Mouse (Mus musculus) CD4-positive naive resting alpha-beta T cell, adult 76 days (primary cell): ENCODE measurements around the gene Utp11. TPM values are rescaled to one million over a fixed set of nuclear protein-coding genes. Genes with fewer than 3 reads are reported as not detected.

ENCODE experiments used
- total RNA-seq: library from RNA; stranded (reverse); gene quantifications from one replicate; pipeline ENCODE4 v1.2.4, GENCODE M21; 2023

Utp11 gene
- 20.9 TPM for total RNA-seq

GRCm38 (mm10) chr4:124693135-124693894 is at the start of gene Utp11:
TSS of gene Utp11 (minus strand) at chr4:124693600.

GRCm38 (mm10) chr4:124741376-124742343 is 48.3 kb upstream of the Utp11 start, which contains the start of gene Inpp5b:
TSS of gene Inpp5b (plus strand) at chr4:124741850.

DNA sequence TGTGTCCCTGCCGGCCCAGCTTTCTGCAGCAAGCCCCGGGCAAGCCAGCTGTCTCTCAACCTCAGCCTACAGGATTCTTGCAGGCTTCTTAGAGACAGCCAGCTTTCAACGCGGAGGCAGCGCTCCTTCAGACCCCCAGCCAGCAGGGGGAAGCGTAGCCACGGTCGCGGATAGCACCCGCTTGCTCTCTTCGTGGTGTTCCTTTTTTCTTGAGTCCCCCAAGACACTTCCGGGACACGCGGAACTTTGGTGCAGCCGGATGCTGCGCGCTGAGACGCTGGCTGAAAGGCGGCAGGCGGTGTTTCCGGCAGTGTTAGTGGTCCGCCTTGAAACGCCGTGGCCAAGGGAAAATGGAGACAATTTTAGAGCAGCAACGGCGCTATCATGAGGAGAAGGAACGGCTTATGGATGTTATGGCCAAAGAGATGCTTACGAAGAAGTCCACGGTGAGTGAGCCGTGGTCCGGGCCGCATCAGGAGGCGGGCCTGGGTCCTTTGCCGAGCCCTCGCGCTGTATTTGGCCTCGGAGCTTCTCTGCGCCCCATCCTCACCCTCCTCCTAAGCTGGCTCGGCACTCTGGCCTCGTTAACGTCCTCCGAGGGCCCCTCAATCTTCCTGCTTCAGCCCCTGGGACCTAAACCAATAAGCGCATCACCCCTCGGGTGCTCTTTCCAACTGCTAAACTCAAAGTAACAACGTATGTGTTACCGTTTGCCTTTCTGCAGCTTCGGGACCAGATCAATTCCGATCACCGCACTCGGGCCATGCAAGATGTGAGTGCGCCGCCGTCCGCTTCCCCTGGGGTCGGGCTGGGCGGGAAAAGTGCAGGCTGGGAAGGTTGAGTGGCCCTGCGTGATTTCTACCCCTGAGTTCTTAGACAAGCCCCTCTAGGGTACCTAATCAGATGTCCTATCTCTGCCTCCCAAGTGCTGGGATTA is 21.4 kb upstream of the Utp11 start, which contains the start of gene Sf3a3:
Sf3a3 (plus strand) TSS at position 232 of the 937 bp plus-strand sequence.

DNA sequence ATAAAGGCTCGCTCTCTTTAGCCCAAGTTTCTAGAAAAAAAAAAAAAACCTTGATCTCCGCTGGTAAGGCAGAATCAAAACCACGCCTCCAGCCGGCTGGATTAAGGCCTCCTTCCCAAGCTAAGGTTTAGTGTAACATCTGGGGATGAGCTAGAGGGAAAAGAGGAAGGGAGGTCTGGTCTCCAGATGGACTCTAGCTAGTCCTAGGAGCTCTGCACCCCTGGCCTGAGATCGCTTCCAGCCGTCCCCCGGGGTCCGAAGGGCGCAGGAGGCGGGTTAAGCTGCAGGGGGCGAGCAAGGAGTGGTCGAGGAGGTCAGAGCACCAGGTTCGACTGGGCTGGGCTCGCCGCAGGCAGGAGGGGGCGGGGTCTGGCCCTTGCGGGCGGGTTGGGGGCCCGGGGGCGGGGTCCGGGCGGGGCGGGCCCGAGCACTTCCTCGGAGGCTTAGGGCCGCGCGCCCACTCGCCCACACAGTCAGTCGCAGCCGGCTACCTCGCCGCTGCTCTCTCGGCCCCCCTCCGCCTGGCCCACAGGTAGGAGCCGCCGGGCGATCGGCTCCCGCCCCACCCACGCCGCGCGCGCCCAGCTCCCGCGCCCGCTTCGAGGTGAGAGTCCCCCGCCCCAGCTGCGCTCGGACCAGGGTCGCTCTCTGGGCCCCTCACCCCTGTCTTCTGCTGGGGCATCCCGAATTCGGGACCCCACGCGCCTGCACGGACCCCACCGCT is 7.0 kb upstream of the Utp11 start, which contains the start of gene Fhl3:
Fhl3 (plus strand) TSS at position 454 of the 724 bp plus-strand sequence.

GRCm38 (mm10) chr4:124656518-124656853 is 36.9 kb downstream of the Utp11 start, which contains the start of gene Pou3f1:
TSS of gene Pou3f1 (plus strand) at chr4:124656807.

Other genes starting within 250 kb of the Utp11 start
- not detected for gene 3100002H09Rik, start 82.8 kb downstream of the Utp11 start, total RNA-seq
- gene Pou3f1, start 36.8 kb downstream of the Utp11 start, total RNA-seq, result not detected
- 15.2 TPM for gene Fhl3, start 7.1 kb upstream of the Utp11 start, total RNA-seq
- 54.8 TPM for gene Sf3a3, start 21.2 kb upstream of the Utp11 start, total RNA-seq
- 80.5 TPM for gene Inpp5b, start 48.2 kb upstream of the Utp11 start, total RNA-seq
- 33.3 TPM for gene Mtf1, start 108.5 kb upstream of the Utp11 start, total RNA-seq
- gene Yrdc, start 157.1 kb upstream of the Utp11 start, total RNA-seq, result 127 TPM
- gene 1110065P20Rik, start 157.6 kb upstream of the Utp11 start, total RNA-seq, result 16.8 TPM
- 2.7 TPM for gene Maneal, start 168.6 kb upstream of the Utp11 start, total RNA-seq
- gene Epha10, start 187.3 kb upstream of the Utp11 start, total RNA-seq, result not detected
- 16.2 TPM for gene 9930104L06Rik, start 243.4 kb upstream of the Utp11 start, total RNA-seq
- 2.8 TPM for gene Cdca8, start 245.7 kb upstream of the Utp11 start, total RNA-seq